Comparison of ENCODE assay signal across 8 mouse cellular contexts in the genomic region with DNA sequence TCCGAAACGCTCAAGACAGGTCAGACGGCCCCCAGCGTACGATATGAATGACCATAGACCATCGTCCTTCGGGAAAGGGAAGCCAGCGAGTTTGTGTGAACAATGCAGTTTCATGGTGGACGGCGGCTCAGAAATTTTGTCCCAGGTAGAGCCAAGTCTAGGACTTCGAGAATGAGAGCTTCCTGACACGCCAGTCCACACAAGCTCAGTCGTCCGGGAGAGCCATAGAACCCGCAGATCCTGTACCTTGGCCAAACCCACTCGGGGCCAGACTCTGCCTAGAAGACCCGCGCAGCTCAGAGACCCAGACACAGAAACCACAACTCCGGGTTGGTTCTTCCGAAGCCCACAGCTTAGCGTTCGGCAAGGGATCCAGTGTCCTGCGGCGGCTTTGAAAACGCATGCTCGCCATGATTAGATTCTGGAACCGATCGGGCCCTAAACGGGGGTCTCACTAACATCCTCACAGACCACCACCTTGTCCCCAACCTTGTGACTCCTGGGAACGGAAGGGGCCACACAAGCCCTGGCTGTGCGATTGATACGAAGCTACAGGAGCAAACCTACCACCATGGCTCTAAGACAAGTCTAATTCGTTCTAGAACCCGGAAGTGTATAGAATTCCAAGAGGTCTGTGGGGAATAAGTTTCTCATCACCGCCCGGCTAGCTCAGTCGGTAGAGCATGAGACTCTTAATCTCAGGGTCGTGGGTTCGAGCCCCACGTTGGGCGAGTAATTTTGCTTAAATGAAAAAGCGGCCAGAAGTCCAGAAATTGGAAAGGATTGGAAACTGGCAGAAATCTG. TPM values are rescaled to one million over a fixed set of nuclear protein-coding genes. Genes with fewer than 3 reads are reported as not detected.
DNase-seq lines count a peak whose midpoint lies in the region; ATAC-seq and TF ChIP-seq lines count a peak whose summit lies in the region.

No protein-coding gene starts in this region.

- no peak for TF ChIP-seq POLR2A in embryonic fibroblast, embryonic 13.5 days (IDR thresholded peaks at IDR 0.05; ENCODE audit: low read depth, low read length)
- 0 out of 2 replicates have a peak, but pooled peaks have one; percentile 6 for TF ChIP-seq POLR2A in small intestine, adult 2 months (IDR thresholded peaks at IDR 0.05; ENCODE audit: low read depth, low read length)

- ATAC-seq in limb, embryonic 13.5 days (ENCODE audit: low FRiP score, low read depth) = peak; percentile 49
- ATAC-seq in midbrain, embryonic 14.5 days (ENCODE audit: low FRiP score, low TSS enrichment) = peak; percentile 11; the same call in 1 of the 2 replicates

- peak; percentile 90 for DNase-seq in 3134 (ENCODE audit: extremely low read depth, insufficient read length, low spot score)
- DNase-seq in adrenal gland, postnatal 25 days = peak; percentile 87
- DNase-seq in heart, adult 9 months (ENCODE audit: low spot score in 2 of 2) = peak; percentile 68 to 89
- DNase-seq in kidney, adult 9 months = peak; percentile 85
- DNase-seq in midbrain, embryonic 14.5 days = peak; percentile 89

- H3K9ac ChIP-seq in limb, embryonic 13.5 days = peak overlapping the region; percentile 73
- H3K9ac ChIP-seq in midbrain, embryonic 14.5 days (replicated peaks; ENCODE audit: low read length) = peak overlapping the region; percentile 55

- no peaks in the 10 kb centered on the region for H3K36me3 ChIP-seq in limb, embryonic 13.5 days
- no peaks in the 10 kb centered on the region for H3K36me3 ChIP-seq in midbrain, embryonic 14.5 days (ENCODE audit: control insufficient read depth, insufficient read depth, low read length)
- H3K36me3 ChIP-seq in small intestine, adult 2 months (ENCODE audit: control insufficient read depth, insufficient read depth, low read length) = no peaks in the 10 kb centered on the region

- peak overlapping the region; percentile 64 for H3K4me2 ChIP-seq in limb, embryonic 13.5 days (replicated peaks)
- peak overlapping the region; percentile 61 for H3K4me2 ChIP-seq in midbrain, embryonic 14.5 days (ENCODE audit: low read length)

- H3K9me3 ChIP-seq in limb, embryonic 13.5 days = no peaks in the 10 kb centered on the region
- no peaks in the 10 kb centered on the region for H3K9me3 ChIP-seq in midbrain, embryonic 14.5 days (ENCODE audit: control insufficient read depth, low read length)

- H3K27me3 ChIP-seq in limb, embryonic 13.5 days = peaks cover 5% of the 10 kb centered on the region; the same call in 1 of the 2 replicates
- H3K27me3 ChIP-seq in midbrain, embryonic 14.5 days (ENCODE audit: control insufficient read depth, insufficient read depth, low read length) = no peaks in the 10 kb centered on the region; the same call in 1 of the 2 replicates
- no peaks in the 10 kb centered on the region for H3K27me3 ChIP-seq in small intestine, adult 2 months (ENCODE audit: control insufficient read depth, insufficient read depth, low read length)

- WGBS in limb, embryonic 13.5 days = under 1% methylated on average over 42 of the region's 42 CpGs
- WGBS in midbrain, embryonic 14.5 days = under 1% methylated on average over 42 of the region's 42 CpGs
- 2% methylated on average over 42 of the region's 42 CpGs for WGBS in small intestine, adult 2 months

- H3K4me1 ChIP-seq in embryonic fibroblast, embryonic 13.5 days (ENCODE audit: control insufficient read depth, insufficient read depth, low read length) = peaks cover 2% of the 10 kb centered on the region; the same call in 1 of the 2 replicates
- H3K4me1 ChIP-seq in limb, embryonic 13.5 days = peaks cover 22% of the 10 kb centered on the region
- H3K4me1 ChIP-seq in midbrain, embryonic 14.5 days (ENCODE audit: control insufficient read depth, insufficient read depth, low read length) = no peaks in the 10 kb centered on the region
- H3K4me1 ChIP-seq in small intestine, adult 2 months (ENCODE audit: control insufficient read depth, insufficient read depth, insufficient read length, low read length) = peaks cover 7% of the 10 kb centered on the region; the same call in 1 of the 2 replicates

- H3K4me3 ChIP-seq in embryonic fibroblast, embryonic 13.5 days (ENCODE audit: insufficient read depth, low read length) = peak overlapping the region; percentile 97
- peak overlapping the region; percentile 69 for H3K4me3 ChIP-seq in limb, embryonic 13.5 days
- peak overlapping the region; percentile 57 for H3K4me3 ChIP-seq in midbrain, embryonic 14.5 days (replicated peaks; ENCODE audit: low read depth, low read length)
- peak overlapping the region; percentile 85 for H3K4me3 ChIP-seq in small intestine, adult 2 months (ENCODE audit: low read depth, low read length)

- TF ChIP-seq CTCF in embryonic fibroblast, embryonic 13.5 days (IDR thresholded peaks at IDR 0.05; ENCODE audit: borderline replicate concordance, insufficient read depth, low read length) = no peak
- TF ChIP-seq CTCF in small intestine, adult 2 months (IDR thresholded peaks at IDR 0.05; ENCODE audit: extremely low read depth, insufficient read length, insufficient replicate concordance, low read depth, low read length) = no peak

- peak overlapping the region; percentile 75 for H3K27ac ChIP-seq in embryonic fibroblast, embryonic 13.5 days (ENCODE audit: insufficient read depth, low read length)
- H3K27ac ChIP-seq in limb, embryonic 13.5 days = peak overlapping the region; percentile 63
- no peak overlapping the region; the same call in 1 of the 2 replicates for H3K27ac ChIP-seq in midbrain, embryonic 14.5 days (replicated peaks; ENCODE audit: low read depth, low read length)
- H3K27ac ChIP-seq in small intestine, adult 2 months (ENCODE audit: insufficient read depth, low read depth, low read length) = peak overlapping the region; percentile 78

RNA-seq across cellular contexts. Expression of gene Zfp213, which starts 17.1 kb away (rescaled TPM):
- 12.0 and 12.8 TPM in 2 replicates for total RNA-seq in adrenal gland, postnatal 25 days (2021)
- polyA plus RNA-seq in embryonic fibroblast, embryonic 13.5 days (2011; ENCODE audit: insufficient read length, low read depth, missing spikeins) = 6.5 TPM in 2 replicates
- polyA plus RNA-seq in limb, embryonic 13.5 days (2015; fragmentation: Nextera tagmentation; extraction: Ambion mirVana) = 21.0 and 21.7 TPM in 2 replicates
- polyA plus RNA-seq in midbrain, embryonic 14.5 days (2014; fragmentation: Nextera tagmentation; extraction: Ambion mirVana) = 16.8 and 19.1 TPM in 2 replicates
- 6.4 and 7.8 TPM in 2 replicates for polyA plus RNA-seq in small intestine, adult 2 months (2012; rRNA removed)

RNA-seq across cellular contexts. Expression of gene Zfp13, which starts 52.4 kb away (rescaled TPM):
- 11.1 and 12.8 TPM in 2 replicates for total RNA-seq in adrenal gland, postnatal 25 days (2021)
- polyA plus RNA-seq in embryonic fibroblast, embryonic 13.5 days (2011; ENCODE audit: insufficient read length, low read depth, missing spikeins) = 5.3 and 8.1 TPM in 2 replicates
- 19.9 and 22.2 TPM in 2 replicates for polyA plus RNA-seq in limb, embryonic 13.5 days (2015; fragmentation: Nextera tagmentation; extraction: Ambion mirVana)
- polyA plus RNA-seq in midbrain, embryonic 14.5 days (2014; fragmentation: Nextera tagmentation; extraction: Ambion mirVana) = 24.8 and 31.4 TPM in 2 replicates
- polyA plus RNA-seq in small intestine, adult 2 months (2012; rRNA removed) = 5.4 and 6.8 TPM in 2 replicates

RNA-seq across cellular contexts. Expression of gene Zscan10, which starts 53.8 kb away (rescaled TPM):
- not detected in 2 replicates for total RNA-seq in adrenal gland, postnatal 25 days (2021)
- polyA plus RNA-seq in embryonic fibroblast, embryonic 13.5 days (2011; ENCODE audit: insufficient read length, low read depth, missing spikeins) = not detected in 2 replicates
- 0.56 and 0.57 TPM in 2 replicates for polyA plus RNA-seq in limb, embryonic 13.5 days (2015; fragmentation: Nextera tagmentation; extraction: Ambion mirVana)
- polyA plus RNA-seq in midbrain, embryonic 14.5 days (2014; fragmentation: Nextera tagmentation; extraction: Ambion mirVana) = not detected in 2 replicates
- polyA plus RNA-seq in small intestine, adult 2 months (2012; rRNA removed) = not detected in 2 replicates
